Mouse (Mus musculus): ENCODE data around the gene Pcdh9.

Pcdh9 gene

DNA sequence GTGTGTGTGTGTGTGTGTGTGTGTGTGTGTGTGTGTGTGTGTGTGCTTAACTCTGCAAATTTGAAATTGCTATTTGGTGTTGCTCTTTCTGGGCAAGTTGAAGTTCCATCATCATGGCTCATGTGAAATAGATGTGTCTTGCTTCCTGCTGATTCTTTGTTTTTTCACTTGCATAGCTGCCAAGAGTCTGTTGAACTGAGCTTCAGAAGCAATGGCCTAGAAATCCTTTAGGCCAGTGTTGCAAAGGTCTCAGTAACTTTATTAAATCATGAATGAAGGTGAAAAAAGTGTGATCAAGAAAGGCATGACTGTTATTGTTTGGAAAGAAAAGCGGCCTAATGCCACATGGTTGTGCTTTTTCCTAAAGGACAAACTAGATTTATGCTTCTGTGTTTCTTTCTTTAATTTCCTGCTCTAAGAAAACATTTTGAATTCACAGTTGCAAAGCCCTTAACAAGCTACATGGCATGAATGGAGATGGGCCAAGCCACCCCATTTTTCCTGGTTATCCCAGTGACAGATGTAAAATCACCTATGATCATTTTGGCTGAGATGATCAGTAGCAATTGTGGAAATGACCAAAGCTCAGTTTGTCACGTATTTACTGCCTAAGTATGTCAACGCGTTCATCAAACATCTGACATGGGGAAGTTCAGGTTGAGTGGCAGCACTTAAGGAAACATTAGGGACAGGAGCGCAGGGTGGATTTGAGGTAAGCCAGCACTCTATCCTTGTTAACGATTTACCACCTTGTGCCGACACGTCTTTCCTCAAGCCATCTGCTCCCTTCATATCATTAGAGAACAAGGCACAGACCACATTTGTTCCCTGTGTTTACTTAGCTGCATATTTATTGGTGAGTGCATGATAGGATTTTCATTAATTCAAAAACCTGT lies 850.9 kb downstream of the Pcdh9 start:
- ATAC-seq (ENCODE audit: low TSS enrichment): no peak

DNA sequence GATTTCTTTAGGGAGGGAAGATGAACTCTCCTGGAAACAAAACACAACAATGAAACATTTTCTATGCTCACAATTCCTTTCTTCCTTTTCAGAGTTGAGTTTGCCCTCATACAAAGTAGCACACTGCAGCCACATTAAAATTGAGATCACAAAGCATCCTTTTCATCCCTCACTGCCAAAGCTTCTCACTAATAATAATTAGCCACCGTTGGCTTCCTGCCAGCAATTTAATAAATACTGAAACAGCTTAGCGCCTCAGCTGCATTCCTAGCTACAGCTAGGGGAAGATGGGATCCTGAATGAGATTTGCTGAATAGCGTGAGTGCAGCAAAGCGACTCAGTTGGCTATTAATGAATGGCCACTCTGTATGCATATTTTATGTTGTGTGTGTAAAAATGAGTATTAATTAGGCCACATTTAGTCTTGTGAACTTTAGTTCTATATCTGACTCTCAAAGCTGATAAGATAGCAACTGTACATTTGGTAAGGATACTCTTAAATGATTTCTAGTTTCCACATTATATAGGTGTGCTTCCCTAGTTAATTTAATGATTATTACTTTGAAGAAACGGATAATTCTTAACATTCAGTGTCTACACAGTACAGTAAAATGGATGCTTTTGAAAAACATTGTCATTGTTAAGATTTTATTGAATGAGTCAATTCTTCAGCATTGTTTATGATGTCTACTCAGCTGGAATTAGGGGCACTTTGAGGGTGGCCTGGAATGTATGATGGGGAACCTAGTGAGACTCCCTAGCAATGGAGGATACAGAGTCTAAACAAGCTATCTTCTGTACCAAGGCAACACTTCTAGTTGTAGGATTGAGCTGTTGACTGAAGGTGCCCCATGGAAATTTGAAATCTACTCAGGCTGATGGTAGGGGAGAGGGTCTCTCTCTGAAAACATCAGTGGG lies 881.1 kb downstream of the Pcdh9 start:
- ATAC-seq (ENCODE audit: low TSS enrichment): peak; percentile 65
